Mouse (Mus musculus) colon, adult 2 months (tissue): ENCODE measurements around the gene Pnrc1. TPM values are rescaled to one million over a fixed set of nuclear protein-coding genes. Genes with fewer than 3 reads are reported as not detected.

Experiments
- polyA plus RNA-seq: library from polyadenylated mRNA; depleted of rRNA; stranded (reverse); fragments of >200 nt; gene quantifications from 2 replicates; pipeline ENCODE4 v1.2.3, GENCODE M21; 2012; rRNA removed

Pnrc1 gene
- 106 and 120 TPM in 2 replicates for polyA plus RNA-seq

DNA sequence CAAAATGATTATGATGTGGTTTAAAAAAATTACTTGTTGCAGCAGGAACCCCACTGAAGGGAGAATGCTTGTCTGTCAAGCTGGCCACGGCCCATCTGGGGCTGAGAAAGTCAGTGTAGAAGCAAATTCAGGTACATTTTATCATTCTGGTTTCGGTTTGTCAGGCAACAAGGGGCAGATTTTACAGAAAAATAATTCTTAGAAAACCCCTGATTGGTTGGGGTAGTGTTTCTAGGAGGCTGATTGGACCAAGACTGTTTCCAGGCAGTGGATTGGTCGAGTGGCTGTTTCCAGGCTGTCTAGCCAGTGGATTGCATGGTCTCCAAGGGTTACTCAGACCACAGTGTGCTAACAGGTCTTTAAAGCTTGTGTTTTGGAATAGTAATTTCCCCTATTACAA lies at the start of gene Pnrc1:
Pnrc1 (minus strand) TSS at position 162 of the 400 bp plus-strand sequence.

DNA sequence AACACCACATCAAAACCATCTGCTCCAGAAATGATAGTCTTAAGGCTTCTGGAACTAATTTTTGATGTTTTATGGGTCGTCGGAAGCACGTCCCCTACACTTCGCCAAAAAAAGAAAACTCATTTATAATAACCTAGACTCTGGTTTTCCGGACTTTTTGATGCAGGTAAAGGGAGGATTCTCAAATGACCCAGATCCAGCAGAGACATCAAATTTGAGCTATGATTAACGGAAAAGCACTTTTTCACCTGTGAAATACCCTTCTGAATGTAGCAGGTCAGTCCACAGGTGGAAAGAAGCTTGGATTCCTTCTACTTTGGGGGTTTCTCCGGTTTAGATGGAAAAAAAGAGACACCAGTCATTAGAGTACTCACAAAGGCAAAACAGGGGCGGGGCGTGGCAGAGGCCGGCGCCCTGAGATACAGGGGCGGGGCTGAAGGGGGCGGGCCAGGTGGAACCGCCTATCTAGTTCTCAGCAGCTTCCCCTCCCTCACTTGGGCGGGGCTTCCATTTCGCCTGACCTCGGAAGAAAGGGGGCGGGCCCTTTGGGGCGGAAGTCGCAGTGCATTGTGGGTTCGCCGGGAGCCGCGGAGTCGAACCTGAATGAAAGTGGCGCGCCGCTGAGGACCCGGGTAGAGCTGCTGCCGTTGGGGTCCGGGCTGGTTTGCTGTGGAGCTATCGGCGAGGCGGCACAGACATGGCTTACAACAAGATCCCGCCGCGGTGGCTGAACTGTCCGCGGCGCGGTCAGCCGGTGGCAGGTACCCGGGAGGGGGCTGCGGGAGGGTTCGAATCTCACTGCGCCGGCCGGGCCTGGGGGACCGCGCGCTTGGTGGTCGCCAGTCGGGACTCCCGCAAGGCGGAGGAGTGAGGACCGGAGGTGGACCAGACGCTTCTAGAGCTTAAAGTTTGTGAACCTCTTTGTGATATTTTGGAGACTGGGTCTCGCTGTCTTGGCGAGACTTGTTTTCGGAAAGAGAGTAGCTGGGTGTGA lies 20.1 kb upstream of the Pnrc1 start, which contains the start of gene Rngtt:
Rngtt (plus strand) TSS at position 548 of the 994 bp plus-strand sequence.

DNA sequence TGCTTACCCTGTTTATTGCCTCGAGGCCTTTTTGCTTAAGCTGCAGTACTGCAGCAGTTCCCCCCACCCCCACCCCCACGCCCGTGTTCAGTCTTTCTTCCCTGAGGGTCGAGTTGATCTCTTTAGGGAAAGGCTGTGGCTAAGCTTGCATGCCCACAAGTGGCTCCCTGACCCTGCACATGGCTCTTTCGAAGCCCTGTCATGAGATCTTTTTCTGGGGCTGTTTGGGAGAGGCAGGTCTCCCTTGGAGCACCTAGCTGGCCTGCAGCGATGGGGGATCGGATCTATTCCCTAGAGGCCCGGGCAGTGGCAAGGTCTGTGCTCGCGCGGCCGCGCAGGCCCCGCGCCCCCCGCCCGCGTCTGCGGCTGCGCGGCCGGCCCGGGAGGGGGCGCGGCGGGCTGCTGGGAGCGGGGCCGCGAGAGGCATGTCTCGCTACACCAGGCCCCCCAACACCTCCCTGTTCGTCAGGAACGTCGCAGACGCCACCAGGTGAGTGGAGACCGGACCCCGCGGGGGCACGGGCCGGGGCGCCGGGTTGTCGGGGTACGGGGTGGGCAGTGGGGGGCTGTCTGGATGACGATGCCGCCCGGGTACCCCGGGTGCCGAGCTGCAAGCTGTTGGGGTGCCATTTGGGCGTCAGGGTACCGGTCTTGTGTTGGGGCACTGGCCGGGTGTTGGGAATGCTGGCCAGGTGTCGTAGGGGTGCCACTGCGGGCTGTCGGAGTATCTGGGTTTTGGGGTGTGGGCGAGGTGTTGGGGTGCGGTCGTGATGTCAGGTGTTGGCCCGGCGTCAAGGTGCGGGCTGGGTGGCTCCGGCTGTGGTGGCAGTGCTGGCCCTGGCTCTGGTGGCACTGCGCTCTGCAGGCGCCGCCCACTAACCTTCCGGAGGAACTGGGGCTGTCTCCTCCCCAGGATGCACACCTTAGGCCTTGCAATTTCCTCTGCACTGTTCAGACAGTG lies 80.8 kb downstream of the Pnrc1 start, which contains the start of gene Srsf12:
Srsf12 (plus strand) TSS at position 111 of the 961 bp plus-strand sequence.

Other genes with a start within 250 kb of the Pnrc1 start
- gene Gabrr2, start 227.2 kb downstream of the Pnrc1 start, polyA plus RNA-seq: 0.34 and 0.76 TPM in 2 replicates
- 0.06 TPM in 1 of 2 replicates, not detected in the other for gene Gabrr1, start 157.6 kb downstream of the Pnrc1 start, polyA plus RNA-seq
- gene Pm20d2, start 100.4 kb downstream of the Pnrc1 start, polyA plus RNA-seq: 7.0 and 7.6 TPM in 2 replicates
- gene Srsf12, start 81.2 kb downstream of the Pnrc1 start, polyA plus RNA-seq: 0.38 and 0.41 TPM in 2 replicates
- gene Rngtt, start 20.1 kb upstream of the Pnrc1 start, polyA plus RNA-seq: 1.7 and 1.9 TPM in 2 replicates